Mouse (Mus musculus) neural tube, embryonic 10.5 days (tissue): ENCODE data around the gene Susd2.

Experiments
- DNase-seq: peaks from one replicate; pipeline ENCODE4 v3.0.0-alpha.2; 2017; ENCODE audit warnings: low spot score; ENCODE audit errors: extremely low spot score

The Susd2 gene

DNA sequence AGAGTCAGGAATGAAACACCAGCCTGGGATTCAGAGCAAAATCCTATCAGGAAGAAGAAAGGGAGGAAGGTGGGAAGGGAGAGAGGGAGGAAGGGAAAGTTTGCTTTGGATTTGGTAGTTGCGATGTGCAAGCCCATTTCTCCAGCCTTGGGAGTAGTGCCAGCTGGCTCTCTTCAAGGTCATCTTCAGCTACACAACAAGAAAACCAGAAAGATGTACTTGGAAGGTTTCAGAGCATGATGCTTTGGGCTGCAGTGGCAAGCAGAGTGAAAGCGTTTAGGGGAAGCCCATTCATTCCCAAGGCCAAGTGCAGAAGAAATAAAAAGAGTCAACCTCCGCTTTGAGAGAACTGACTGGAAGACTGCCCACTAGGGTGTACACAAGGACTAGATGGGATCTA lies 16.3 kb downstream of the Susd2 start:
- DNase-seq, result no peak

DNA sequence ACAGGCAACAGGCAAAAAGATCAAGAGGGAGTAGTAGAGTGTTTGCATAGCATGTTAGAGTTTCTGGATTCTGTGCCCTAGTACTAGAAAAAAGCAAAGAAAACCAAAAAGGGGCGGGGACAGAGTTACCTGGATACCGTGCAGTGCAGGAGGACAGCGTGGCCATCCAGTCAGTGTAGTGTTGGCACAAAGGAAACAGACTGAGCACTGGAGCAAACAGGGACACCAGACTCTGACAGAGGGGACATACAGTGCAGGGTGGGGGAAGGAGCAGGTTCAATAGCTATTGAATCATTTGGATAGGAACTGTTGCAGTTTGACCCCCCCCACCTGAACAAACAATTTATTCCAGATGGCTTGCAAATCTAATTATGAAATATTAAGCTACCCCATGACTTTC lies 16.8 kb downstream of the Susd2 start:
- DNase-seq, result no peak

DNA sequence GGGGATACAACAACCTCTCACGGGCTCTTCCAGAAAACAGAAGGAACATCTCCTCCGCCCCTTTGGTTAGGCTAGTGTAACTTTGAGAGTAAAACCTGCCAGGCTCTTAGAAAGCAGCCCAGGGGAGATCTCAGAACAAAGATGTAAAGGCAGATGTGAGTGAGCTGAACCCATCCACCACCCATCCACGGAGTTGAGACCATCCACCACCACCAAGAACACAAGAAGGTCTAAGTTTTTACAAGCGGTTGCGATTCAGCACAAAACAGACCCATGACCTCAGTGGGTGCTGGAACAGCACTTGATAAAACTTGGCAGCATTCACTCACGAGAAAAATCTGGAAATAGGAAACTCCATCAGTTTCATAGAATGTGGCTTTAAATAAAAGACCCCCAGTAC lies 17.9 kb downstream of the Susd2 start:
- DNase-seq, result no peak

DNA sequence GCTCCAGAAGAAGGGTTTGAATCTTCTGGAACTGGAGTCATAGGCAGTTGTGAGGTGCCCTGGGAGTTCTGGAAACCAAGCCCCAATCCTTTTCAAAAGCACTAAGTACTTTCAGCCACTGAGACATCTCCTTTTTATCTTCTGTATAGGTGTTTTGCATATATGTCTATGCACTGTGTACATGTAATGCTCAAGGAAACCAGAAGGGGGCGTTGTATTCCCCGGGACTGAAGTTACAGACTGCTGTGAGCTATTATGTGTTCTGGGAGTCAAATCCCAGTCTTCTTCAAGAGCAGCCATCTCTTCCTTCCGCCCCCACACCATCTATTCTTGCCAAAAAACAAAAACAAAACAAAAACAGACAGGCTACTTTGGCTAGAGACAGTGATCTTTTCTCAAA lies 23.0 kb downstream of the Susd2 start:
- DNase-seq, result no peak

DNA sequence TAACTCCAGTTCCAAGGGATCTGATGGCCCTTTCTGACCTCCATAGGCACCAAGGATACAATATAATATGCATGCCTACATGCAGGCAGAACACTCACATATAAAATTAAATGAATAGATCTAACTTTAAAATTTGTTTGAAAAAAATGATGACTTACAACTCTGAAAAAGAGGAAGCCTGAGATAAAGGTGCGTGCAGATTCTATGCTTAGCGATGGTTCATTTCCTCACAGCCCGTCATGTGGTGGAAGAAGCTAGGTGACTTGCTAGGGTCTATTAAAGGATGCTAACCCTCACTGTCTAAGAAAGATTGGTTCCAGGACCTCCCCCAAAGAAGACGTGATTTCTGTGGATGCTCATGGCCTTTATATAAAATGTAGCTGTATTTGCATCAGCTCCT lies 27.8 kb downstream of the Susd2 start:
- no peak for DNase-seq

DNA sequence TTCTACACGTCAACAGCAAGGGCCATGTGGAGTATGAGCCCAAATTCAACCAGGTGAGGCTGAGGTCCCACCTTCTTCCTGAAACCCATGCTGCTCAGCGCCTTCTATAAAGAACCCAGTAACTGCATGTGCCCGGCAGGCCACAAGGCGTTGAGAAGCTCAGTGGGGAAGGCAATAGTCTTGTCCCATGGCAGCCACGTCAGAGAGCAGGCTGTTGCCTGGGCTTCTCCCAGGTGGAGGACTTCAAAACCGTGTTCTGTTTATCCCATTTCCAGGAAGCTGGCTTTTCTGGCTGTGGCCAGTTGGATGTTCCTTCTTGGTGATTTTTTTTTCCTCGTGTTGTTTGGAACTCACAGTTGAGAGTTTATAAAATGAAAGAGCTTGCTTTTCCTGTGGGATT lies 33.3 kb downstream of the Susd2 start:
- DNase-seq, result no peak

DNA sequence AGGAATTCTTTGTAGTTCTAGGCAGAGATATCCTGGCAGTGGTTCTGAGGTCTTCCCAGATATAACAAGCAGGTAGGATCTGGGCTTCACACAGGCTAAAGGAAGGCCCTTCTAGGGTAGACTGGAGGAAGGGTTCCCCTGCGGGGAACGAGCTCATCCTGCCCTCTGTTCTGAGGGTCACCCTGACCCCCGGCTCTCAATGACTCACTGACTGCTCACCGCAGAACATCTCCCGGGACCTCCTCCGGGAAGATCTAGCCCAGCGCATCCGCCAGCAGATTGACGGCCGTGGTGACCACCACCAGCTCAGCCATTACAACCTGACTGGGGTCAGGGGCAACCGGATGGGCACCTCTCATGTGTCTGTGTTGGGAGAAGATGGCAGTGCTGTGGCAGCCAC lies 34.8 kb downstream of the Susd2 start:
- DNase-seq, result no peak

DNA sequence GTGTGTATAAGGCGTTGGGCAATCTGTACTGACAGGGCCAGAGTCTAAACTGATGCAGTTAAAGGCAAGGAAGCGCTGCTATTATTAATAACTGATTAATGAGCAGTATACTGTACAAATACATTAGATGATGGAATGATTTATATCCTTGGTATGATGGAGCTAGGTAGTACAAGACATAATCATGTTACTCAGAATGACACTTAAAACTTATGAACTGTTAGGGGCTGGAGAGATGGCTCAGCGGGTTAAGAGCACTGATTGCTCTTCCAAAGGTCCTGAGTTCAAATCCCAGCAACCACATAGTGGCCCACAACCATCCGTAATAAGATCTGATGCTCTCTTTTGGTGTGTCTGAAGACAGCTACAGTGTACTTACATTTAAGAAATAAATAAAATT lies 36.6 kb downstream of the Susd2 start:
- no peak for DNase-seq

DNA sequence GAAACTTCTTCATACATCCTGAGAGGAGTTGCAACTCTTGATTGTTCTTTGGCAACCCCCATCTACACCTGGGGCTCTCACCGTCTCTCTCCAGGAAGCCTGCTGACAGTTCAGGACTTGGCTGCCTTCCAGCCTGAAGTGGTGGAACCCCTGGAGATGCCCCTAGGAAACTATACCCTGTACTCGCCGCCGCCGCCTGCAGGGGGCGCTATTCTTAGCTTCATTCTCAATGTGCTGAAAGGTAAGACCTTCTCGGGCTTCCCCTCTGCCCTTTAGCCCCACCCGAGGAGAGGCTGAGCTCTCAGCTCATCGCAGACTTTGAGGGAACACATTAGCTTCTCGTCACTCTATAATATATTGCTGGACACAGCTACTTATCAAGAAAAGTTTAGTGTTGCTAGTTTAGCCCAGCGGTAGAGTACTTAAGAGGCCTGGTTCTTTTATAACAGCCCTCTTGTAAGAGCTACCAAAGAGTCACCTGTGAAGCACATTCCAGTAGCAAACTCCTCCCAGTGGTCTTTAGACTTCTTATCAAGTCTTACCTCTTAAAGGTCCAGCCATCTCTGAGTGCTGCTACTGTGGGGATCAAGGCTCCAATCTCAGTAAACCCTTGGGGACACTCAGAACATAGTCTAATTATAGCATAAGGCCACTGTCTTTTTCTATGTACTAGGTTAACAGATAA lies 38.5 kb downstream of the Susd2 start:
- no peak for DNase-seq

DNA sequence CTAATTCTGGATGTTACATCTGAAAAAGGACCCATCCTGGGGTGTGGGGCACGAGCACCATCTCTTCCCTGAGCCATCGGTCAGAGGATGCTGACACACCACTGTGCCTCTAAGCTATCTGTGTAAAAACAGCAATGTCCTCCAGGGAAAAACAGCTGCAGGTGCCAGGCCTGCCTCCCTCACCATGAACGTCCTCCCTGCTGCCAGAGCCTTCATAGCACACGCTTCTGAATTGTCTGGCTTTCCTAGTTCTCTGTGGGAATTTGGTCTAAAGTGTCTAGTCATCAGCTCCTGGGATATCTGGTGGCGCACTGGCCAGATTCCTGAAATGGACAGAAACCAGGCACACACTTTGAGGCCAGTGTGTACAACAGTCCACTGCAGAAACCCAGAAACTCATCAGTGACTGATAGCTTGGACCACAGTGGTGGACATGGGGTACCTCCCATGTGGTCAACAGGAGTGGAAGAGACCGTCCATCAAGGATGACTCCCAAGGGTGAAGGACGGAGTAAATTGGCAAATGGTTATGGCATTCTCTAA lies 43.5 kb downstream of the Susd2 start:
- no peak for DNase-seq

DNA sequence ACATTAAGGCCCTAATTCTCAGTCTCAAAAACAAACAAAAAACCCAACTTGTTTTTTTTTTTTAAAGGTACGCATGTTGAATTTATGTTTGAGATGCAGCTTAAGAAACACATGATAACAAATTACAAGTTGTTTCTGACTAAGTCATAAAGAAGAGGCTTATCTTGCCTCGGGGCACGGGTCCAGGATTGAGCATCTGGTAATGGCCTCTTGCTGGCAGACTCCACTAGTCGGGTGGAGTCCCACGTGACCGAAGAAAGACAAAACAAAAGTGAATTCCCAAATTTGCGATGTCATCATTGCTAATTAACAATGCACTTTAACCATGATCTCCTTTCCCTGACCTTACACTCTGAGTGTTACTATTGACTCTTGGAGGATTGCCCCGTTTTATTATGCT lies 47.8 kb downstream of the Susd2 start:
- no peak for DNase-seq

DNA sequence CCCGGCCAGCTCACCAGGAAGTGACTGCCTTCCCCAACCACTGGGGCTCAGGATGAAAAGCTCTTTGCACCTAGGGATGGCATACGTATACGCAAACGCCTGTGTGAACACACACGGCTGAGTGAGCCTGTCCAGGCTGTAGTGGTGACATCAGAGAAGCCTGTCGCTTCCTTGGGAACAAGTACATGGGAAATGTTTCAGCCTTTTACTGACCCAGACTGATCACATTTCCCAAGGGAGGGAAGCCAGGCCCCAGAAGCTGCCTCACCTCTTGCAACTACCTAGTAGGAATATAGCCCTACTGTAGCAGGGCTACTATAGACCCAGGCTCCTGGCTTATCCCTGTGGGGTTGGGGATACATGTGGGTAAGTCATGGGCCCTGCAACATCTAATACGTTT lies 51.2 kb downstream of the Susd2 start:
- DNase-seq, result no peak

DNA sequence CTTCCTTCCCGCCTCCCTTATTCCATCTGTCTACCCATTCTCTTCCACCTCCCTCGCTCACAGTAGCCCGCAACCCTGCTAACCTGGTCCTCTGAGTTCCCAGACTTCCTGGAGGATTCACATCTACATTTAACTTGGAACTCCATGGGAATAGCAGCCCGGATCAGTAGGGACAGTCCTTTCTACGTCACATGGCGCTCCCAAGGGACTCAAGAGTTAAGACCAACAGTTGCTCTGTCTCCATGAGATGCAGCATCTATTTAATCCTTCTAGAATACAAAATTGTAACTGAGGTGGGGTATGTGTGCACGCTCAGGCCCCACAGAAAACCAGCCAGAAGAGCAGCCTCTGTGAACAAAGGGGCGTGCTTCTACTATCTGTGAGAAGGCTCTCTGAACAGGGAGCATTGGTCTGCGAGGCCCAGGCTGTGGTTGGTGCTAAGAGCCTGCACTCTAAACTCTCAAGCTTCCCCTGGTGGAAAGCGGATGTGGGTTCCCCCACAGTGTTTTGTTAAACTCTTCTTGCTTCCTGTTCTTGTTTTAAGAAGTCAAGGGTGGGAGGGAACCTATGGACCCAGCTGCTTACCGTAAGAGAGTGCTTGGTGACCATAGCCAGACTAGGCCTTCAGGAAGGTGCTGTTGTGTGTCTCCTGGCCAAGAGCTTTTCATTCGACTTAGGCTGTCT lies 52.5 kb downstream of the Susd2 start:
- DNase-seq, result no peak

DNA sequence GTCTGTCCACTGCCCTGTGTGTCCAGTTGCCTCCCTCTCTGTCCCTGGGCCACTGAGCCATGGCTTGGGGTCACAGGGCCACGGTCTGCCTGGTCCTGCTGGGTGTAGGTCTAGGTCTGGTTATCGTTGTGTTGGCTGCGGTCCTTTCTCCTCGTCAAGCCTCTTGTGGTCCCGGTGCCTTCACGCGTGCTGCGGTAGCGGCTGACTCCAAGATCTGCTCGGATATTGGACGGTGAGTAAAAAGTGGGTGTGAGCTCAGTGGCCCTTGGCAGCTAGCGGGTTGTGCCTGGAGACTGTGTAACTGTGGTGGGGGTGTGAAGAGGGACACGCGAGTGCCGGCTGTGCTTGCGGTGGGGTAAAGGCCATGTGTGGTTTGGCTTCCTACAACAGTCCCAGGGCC lies 54.2 kb downstream of the Susd2 start:
- DNase-seq, result no peak

DNA sequence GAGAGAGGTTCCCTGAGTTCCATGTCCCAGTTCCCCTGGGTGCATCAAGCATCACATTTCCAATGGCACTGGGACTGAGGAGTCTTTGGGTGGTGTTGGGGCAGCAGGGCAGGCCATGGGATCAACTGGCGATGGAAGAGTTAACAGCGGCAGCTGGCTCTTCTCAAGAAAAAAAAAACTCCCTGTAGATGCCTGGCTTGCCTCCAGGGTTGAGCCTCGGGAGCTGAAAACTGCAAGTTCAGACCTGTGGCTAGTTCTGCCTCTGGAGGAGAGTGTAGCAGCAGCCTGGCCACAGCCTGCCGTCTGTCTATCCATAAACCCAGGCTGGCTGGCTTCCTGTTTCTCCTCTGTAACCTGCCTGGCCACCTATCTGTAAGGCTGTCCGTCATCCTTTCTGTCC lies 54.7 kb downstream of the Susd2 start, which contains the start of gene Ggt5:
Gene Ggt5 (plus strand): TSS at position 212 of the 400 bp plus-strand sequence.
- no peak for DNase-seq

DNA sequence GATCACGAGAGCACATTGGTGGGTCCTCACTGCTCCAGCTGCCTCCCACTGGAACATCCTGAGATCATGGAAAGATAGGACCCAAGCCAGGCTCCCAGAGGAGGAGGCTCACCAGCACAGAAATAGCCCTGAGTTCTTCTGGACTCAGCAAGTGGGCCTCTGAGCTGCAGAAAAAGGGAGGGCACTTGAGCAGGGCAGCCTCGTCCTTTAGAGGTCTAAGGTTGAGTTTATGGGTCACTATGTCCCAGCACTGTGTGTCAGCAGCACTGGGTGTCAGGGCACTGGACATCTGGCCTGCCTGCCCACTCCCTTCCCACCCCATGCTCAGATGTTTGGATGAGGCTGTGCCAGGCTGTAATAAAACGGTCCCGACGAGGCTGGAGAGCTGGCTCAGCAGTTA lies 55.5 kb downstream of the Susd2 start:
- DNase-seq, result no peak

DNA sequence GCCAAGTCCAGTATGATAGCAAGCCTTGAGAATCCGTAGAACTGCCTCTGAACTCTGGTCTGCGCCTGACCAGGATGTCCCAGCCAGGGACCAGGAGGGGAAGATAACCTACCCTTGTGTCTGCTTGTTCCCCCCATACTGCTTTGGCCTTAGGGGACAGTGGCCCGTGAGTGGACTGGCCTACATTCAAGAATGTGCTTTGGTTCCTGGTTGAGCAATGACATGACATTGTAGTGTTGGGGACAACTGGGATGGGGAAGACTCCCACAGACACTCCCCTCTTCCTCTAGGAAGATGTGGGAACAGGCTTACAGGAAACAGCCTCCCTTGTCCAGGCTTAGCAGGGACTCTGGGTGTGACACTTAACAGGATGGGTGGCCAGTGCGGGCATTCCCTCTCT lies 56.0 kb downstream of the Susd2 start:
- DNase-seq, result no peak
